Mouse (Mus musculus) heart, embryonic 10.5 days (tissue): ENCODE results near the gene Hmgb1. TPM values are rescaled to one million over a fixed set of nuclear protein-coding genes. Genes with fewer than 3 reads are reported as not detected.

Source experiments
- DNase-seq: peaks from one replicate; pipeline ENCODE4 v3.0.0-alpha.2; 2017; ENCODE audit warnings: low spot score
- H3K27ac ChIP-seq: fragments of 300-500 bp; sonication (generic); 2 replicates; pipeline ENCODE4 v1.5.1; 2016; ENCODE audit warnings: mild to moderate bottlenecking
- H3K27me3 ChIP-seq: fragments of 300-500 bp; sonication (generic); 2 replicates; pipeline ENCODE4 v1.6.1; 2016; ENCODE audit warnings: mild to moderate bottlenecking; ENCODE audit not compliant: poor library complexity, insufficient read depth, severe bottlenecking
- H3K36me3 ChIP-seq: fragments of 300-500 bp; sonication (generic); 2 replicates; pipeline ENCODE4 v1.6.1; 2016; ENCODE audit warnings: mild to moderate bottlenecking, moderate library complexity
- H3K4me1 ChIP-seq: fragments of 300-500 bp; sonication (generic); 2 replicates; pipeline ENCODE4 v1.6.1; 2016; ENCODE audit warnings: mild to moderate bottlenecking
- H3K4me3 ChIP-seq: fragments of 300-500 bp; sonication (generic); 2 replicates; pipeline ENCODE4 v1.5.1; 2016; ENCODE audit warnings: mild to moderate bottlenecking, moderate library complexity
- H3K9me3 ChIP-seq: fragments of 300-500 bp; sonication (generic); 2 replicates; pipeline ENCODE4 v1.6.1; 2016; ENCODE audit warnings: mild to moderate bottlenecking, moderate library complexity
- WGBS: fragments of 180-500 bp; shearing (Covaris S2); methylation state at CpG from one replicate; pipeline ENCODE4 v1.1.7; 2016; 5-methylcytosine and 5-hydroxymethylcytosine counted together
- polyA plus RNA-seq: library from polyadenylated mRNA; unstranded; fragments of >200 nt; fragmentation: Nextera tagmentation; extraction: Ambion mirVana; gene quantifications from 2 replicates; pipeline ENCODE4 v1.2.1, GENCODE M21; 2016

Hmgb1 gene
- polyA plus RNA-seq, 1 experiment from 2014 or later, result 1,068 TPM

DNA sequence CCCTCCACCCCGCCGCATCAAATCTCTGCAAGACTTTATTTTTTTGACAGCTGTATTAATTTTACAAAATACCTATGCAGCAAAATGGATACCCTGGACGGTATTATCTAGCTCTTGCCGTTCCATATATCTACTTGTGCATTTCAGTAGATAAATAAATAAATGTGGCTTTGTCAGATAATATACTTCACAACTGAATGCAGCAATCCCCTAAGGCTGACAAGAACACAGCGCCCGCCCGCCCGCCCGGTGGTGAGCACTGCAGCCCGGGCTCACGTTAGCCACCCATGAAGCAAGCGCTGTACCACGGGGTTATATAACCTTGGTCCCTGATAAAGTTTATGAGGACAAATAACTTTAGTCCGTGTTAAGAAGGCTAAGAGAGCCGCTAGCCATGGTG, 76.1 kb downstream of the Hmgb1 start:
- 85% methylated on average over 15 of the region's 15 CpGs for WGBS

DNA sequence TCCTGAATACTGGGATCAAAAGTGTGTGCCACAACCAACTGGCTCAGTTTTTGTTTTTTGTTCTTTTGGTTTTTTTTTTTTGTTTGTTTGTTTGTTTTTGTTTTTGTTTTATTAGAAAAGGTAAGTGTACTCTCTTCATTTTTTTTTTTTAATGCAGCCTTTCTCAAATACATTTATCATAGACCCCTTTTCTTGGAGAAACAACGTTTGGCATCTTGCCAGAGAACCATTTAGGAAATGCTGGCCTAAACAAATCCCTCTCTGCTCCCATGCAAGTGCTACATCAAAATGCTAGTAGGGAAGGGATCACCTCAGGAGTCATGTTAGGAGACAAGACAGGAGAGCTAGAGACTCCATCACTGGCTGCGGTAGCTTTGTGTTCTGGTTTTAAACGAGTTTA, 76.7 kb downstream of the Hmgb1 start:
- WGBS, result 75% methylated on average over 3 of the region's 3 CpGs
- H3K36me3 ChIP-seq, result no peaks in the 10 kb centered on the region
- no peak overlapping the region for H3K4me3 ChIP-seq
- no peaks in the 10 kb centered on the region for H3K4me1 ChIP-seq
- no peaks in the 10 kb centered on the region for H3K27me3 ChIP-seq
- H3K27ac ChIP-seq, result no peak overlapping the region
- no peak for DNase-seq
- no peaks in the 10 kb centered on the region for H3K9me3 ChIP-seq

More for the DNA sequence above, 76.1 kb downstream of the Hmgb1 start:
- no peaks in the 10 kb centered on the region for H3K36me3 ChIP-seq
- H3K27ac ChIP-seq, result no peak overlapping the region
- no peaks in the 10 kb centered on the region for H3K27me3 ChIP-seq
- no peak overlapping the region for H3K4me3 ChIP-seq
- H3K9me3 ChIP-seq, result no peaks in the 10 kb centered on the region
- no peak for DNase-seq
- no peaks in the 10 kb centered on the region for H3K4me1 ChIP-seq

DNA sequence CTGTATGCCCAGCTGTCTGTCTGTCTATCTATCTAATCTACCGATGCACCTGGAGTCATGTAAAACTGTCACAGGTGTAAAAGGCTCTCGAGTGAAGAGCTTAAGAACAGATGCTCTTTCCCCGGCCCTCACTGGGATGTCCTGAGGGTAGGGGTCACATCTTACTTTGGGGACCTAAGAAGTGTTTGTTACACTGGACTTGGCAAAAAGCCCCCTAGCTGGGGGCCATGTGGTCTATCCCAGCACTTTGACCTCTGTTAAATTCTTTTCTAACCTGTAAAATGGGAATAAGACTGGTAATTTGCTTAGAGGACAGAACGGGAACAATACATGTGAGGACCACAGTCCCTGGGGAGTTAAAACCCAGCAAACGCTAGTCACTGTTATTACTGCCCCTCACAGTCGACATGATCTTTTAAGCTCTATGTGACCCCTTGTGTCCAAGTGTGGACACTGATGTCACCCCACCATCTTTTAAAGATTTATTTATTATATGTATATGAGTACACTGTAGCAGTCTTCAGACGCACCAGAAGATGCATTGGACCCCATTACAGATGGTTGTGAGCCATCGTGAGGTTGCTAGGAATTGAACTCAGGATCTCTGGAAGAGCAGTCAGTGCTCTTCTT, 80.1 kb downstream of the Hmgb1 start:
- no peaks in the 10 kb centered on the region for H3K36me3 ChIP-seq
- no peaks in the 10 kb centered on the region; the same call in 1 of the 2 replicates for H3K9me3 ChIP-seq
- H3K4me1 ChIP-seq, result no peaks in the 10 kb centered on the region
- no peak overlapping the region for H3K27ac ChIP-seq
- 82% methylated on average over 8 of the region's 8 CpGs for WGBS
- no peak overlapping the region for H3K4me3 ChIP-seq
- H3K27me3 ChIP-seq, result no peaks in the 10 kb centered on the region
- DNase-seq, result no peak

DNA sequence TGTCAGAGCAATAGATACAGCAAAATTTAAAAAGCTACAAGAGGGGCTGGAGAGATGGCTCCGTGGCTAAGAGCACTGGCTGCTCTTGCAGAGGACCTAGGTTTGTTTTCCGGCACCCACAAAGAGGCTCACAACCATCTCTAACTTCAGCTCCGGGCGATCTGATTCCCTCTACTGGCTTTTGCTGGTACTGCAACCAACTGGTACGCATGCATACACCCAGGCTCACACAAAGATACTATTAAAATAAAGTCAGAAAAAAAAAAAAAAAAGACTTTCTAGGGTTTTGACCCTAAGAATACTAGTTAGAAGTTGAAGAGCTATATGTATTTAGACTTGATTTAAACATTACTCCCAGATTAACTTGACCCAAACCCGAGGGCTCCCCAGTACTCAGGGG, 82.4 kb downstream of the Hmgb1 start:
- Histone ChIP-seq H3K4me3 (no peak overlapping the region), H3K36me3 (no peaks in the 10 kb centered on the region), H3K27me3 (no peaks in the 10 kb centered on the region; the same call in 1 of the 2 replicates), H3K27ac (no peak overlapping the region), H3K9me3 (no peaks in the 10 kb centered on the region; the same call in 1 of the 2 replicates), H3K4me1 (no peaks in the 10 kb centered on the region)
- DNase-seq, result no peak
- 74% methylated on average over 6 of the region's 6 CpGs for WGBS

DNA sequence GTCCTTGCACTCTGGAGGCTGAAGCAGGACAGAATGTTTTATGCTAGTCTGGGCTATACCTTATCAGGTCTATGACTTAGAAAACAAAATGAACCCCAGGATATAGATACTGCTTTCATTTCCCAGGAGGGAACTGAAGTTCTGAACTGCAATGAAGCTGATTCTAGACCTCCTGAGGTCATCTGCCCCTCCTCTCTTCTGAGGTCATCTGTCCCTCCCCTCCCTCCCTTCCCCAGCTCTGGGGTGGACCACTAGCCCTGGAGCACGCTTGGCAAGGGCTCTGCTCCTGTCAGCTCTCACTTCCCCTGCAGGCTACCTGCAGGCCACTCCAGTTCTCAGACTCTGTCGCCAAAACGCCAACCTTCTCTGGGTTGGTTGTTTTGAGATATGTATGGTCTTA, 84.2 kb downstream of the Hmgb1 start:
- WGBS, result 63% methylated on average over 3 of the region's 3 CpGs
- Histone ChIP-seq H3K27ac (no peak overlapping the region), H3K36me3 (no peaks in the 10 kb centered on the region), H3K4me3 (no peak overlapping the region), H3K4me1 (peaks cover 4% of the 10 kb centered on the region), H3K27me3 (no peaks in the 10 kb centered on the region; the same call in 1 of the 2 replicates), H3K9me3 (no peaks in the 10 kb centered on the region; the same call in 1 of the 2 replicates)
- no peak for DNase-seq

DNA sequence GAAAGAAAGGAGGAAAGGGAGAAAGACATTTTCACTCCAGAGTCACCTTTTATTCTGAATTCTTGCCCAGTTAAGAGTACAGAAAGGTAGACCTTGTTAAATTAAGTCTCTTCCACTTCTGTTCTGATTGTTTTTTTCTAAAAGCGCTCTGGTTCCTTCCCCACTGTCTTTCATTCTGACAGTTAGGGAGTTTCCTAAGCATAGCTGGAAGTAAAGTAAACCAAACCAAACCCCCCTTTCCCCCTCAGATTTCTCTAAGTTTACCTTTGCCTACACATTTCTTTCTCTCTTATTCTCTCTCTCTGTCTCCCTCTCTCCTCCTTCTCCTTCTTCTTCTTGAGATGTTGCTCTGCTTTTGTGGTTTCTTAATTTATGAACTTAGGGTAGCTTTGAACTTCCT, 85.3 kb downstream of the Hmgb1 start:
- Histone ChIP-seq H3K9me3 (no peaks in the 10 kb centered on the region; the same call in 1 of the 2 replicates), H3K27me3 (no peaks in the 10 kb centered on the region; the same call in 1 of the 2 replicates), H3K4me3 (no peak overlapping the region), H3K4me1 (peaks cover 4% of the 10 kb centered on the region), H3K36me3 (no peaks in the 10 kb centered on the region), H3K27ac (no peak overlapping the region)
- 87% methylated on average over 1 of the region's 1 CpGs for WGBS
- DNase-seq, result no peak

DNA sequence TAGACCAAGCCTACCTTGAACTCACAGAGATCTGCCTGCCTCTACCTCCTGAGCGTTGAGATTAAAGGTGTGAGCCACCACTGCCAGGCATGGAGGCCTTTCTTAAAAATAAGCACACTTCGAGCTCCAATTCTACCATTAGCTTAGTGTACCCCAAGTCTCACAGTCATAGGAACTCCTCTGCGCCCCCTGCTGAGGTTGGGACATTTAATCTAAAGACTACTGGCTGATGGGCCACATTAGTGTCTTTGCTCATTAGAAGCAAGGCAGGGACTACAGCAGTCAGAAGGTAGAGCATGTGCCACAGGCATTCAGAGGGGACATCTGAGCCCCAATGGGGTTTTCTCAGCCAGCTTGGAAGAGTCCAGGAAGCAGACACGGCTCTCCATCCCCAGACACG, 86.4 kb downstream of the Hmgb1 start:
- H3K4me3 ChIP-seq, result no peak overlapping the region
- no peaks in the 10 kb centered on the region for H3K36me3 ChIP-seq
- no peak overlapping the region for H3K27ac ChIP-seq
- H3K27me3 ChIP-seq, result no peaks in the 10 kb centered on the region; the same call in 1 of the 2 replicates
- no peak for DNase-seq
- H3K9me3 ChIP-seq, result no peaks in the 10 kb centered on the region; the same call in 1 of the 2 replicates
- WGBS, result 82% methylated on average over 5 of the region's 5 CpGs
- H3K4me1 ChIP-seq, result peaks cover 4% of the 10 kb centered on the region

DNA sequence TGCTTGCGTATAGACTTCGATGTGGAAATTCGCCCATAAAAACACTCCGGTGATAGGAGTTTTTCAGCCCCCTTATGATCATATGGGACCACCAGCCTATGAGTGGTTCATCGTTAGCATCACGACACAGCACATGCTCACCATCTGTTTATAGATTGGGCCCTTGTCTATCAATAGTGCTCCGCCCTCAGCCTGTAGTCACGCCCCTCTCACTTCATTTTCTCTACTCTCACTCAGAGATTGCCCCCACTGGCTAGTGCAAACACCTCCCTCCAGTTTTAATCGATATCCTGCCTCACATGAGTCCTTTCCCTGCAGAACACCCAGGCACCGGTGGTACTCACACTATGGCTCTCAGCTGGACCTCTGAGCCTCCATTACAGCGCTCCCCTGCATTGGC, 88.0 kb downstream of the Hmgb1 start:
- H3K36me3 ChIP-seq, result no peaks in the 10 kb centered on the region

DNA sequence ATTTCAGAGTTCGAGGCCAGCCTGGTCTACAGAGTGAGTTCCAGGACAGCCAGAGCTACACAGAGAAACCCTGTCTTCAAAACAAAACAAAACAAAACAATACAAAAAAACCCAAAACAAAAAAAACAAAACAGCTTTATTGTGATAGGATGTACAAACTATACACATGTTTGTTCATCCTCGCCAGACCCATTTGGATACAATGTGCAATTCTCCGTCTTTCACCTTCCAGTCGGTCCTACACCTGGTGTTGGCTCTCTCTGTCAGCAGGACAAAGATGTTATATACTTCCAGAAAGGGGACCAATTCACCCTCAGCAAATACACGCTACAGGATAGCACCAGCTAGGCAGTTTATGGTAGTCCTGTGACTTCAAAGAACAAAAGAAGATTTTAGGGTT, 91.4 kb downstream of the Hmgb1 start:
- Histone ChIP-seq H3K36me3 (no peaks in the 10 kb centered on the region), H3K27me3 (no peaks in the 10 kb centered on the region; the same call in 1 of the 2 replicates), H3K4me1 (peaks cover 4% of the 10 kb centered on the region), H3K27ac (no peak overlapping the region), H3K9me3 (no peaks in the 10 kb centered on the region), H3K4me3 (no peak overlapping the region)
- no peak for DNase-seq
- WGBS, result 88% methylated on average over 5 of the region's 5 CpGs

More for the DNA sequence above, 88.0 kb downstream of the Hmgb1 start:
- H3K4me3 ChIP-seq, result no peak overlapping the region
- H3K27ac ChIP-seq, result no peak overlapping the region
- peaks cover 4% of the 10 kb centered on the region for H3K4me1 ChIP-seq
- WGBS, result 53% methylated on average over 11 of the region's 11 CpGs
- H3K27me3 ChIP-seq, result no peaks in the 10 kb centered on the region; the same call in 1 of the 2 replicates
- no peaks in the 10 kb centered on the region for H3K9me3 ChIP-seq
- no peak for DNase-seq

DNA sequence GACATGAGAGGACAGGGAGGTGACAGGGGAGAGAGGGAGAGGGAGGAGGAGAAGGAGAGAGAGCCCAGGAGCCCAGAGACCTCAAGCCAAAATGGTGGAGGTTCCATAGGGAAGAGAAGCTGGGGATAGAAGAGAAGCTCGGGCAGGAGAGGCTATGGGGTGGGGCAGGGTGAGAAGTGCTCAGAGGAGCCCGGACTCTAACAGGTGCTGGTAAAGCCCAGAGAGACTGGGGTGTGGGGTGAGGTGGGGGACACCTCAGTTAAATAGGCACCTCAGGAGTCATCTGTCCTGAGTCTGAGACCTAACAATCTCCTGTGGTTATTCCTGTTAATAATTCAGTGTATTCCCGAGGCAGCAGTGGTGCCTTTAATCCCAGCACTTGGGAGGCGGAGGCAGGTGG, 91.8 kb downstream of the Hmgb1 start:
- H3K9me3 ChIP-seq, result no peaks in the 10 kb centered on the region
- no peaks in the 10 kb centered on the region for H3K36me3 ChIP-seq
- 77% methylated on average over 4 of the region's 4 CpGs for WGBS
- H3K4me1 ChIP-seq, result peaks cover 4% of the 10 kb centered on the region
- H3K4me3 ChIP-seq, result no peak overlapping the region
- H3K27ac ChIP-seq, result no peak overlapping the region
- no peak for DNase-seq
- H3K27me3 ChIP-seq, result no peaks in the 10 kb centered on the region

DNA sequence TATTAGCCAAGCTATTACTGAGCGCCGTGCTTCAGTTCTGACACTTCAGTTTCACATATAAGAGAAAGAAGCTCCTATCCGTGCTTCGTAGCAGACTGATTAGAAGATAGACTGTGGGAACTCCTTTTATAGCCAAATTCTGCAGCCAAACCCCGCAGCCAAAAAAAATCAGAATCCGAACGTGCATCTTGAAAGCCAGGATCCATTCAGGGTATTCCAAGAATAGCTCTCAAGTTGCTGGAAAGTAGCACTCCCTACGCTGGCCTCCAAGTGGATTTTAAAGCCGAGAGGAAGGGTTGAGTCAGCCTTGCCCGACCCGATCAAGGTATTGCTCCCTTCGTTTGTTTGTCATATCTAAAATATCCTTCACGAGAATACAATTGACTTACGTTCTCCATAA, 93.0 kb downstream of the Hmgb1 start:
- H3K4me3 ChIP-seq, result no peak overlapping the region
- no peaks in the 10 kb centered on the region for H3K36me3 ChIP-seq
- no peaks in the 10 kb centered on the region for H3K27me3 ChIP-seq
- WGBS, result 69% methylated on average over 14 of the region's 14 CpGs
- DNase-seq, result no peak
- peaks cover under 1% of the 10 kb centered on the region; the same call in 1 of the 2 replicates for H3K4me1 ChIP-seq
- H3K9me3 ChIP-seq, result no peaks in the 10 kb centered on the region
- no peak overlapping the region for H3K27ac ChIP-seq

DNA sequence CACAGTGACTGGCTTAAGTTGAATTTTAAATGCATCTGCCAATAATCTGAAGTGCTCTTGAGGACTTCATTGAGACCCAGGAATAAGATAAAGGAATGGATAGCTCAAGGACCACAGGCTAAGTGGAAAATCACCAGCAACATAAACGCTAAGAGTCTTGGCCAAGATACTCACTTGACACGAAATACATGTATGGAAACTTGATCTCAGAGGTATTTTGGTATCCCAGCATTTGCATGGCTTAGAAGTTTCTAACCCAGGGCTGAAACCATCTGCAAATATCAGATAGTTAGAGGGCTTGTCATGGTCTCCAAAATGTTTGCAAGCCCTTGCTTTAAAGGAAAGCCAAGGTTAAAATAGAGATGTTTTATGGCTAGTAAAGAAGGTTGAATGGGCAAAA, 94.4 kb downstream of the Hmgb1 start:
- Histone ChIP-seq H3K27me3 (no peaks in the 10 kb centered on the region), H3K27ac (no peak overlapping the region), H3K36me3 (no peaks in the 10 kb centered on the region), H3K4me3 (no peak overlapping the region), H3K4me1 (no peaks in the 10 kb centered on the region; the same call in 1 of the 2 replicates), H3K9me3 (no peaks in the 10 kb centered on the region)
- WGBS, result 74% methylated on average over 2 of the region's 2 CpGs
- no peak for DNase-seq

DNA sequence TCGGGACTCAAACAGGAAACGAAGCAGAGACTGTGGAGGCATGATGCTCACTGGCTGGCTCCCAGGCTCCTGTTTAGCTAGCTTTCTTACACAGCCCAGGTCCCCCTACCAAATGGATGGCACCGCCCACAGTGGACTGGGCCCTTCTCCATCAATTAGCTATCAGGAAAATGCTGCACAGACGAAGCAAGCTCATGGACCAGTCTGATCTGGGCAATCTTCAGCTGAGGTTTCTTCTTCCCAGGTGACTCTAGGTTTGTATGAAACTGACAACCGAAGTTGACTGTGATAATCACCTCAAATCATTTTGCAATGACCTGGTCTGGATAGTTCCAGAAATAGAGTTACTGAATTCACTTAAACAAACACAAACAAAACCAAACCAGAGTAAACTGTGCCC, 94.8 kb downstream of the Hmgb1 start:
- no peaks in the 10 kb centered on the region for H3K36me3 ChIP-seq
- no peak overlapping the region for H3K27ac ChIP-seq
- 84% methylated on average over 5 of the region's 5 CpGs for WGBS
- no peaks in the 10 kb centered on the region for H3K27me3 ChIP-seq
- H3K4me3 ChIP-seq, result no peak overlapping the region
- no peak for DNase-seq
- no peaks in the 10 kb centered on the region for H3K9me3 ChIP-seq
- H3K4me1 ChIP-seq, result no peaks in the 10 kb centered on the region; the same call in 1 of the 2 replicates

DNA sequence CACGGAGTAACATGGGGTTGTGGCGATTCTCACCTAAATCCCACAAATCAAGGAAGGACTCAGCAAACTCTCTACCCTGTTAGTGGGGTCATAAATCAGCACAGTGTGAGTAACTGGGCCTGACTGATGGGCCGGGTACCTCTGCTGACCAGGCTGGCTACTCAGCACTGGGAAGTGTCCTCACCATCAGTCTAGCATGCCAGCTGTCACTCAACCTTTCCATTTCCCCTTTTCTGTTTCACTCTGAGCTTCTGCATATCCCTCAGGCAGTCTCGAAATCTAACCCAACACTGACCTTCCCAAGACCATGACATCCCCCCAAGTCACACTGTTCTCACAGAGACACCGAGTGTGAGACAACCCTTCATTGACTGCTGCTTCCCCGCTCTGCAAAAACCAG, 95.4 kb downstream of the Hmgb1 start:
- DNase-seq, result no peak
- Histone ChIP-seq H3K27ac (no peak overlapping the region), H3K36me3 (no peaks in the 10 kb centered on the region), H3K27me3 (no peaks in the 10 kb centered on the region), H3K4me3 (no peak overlapping the region), H3K9me3 (no peaks in the 10 kb centered on the region), H3K4me1 (no peaks in the 10 kb centered on the region; the same call in 1 of the 2 replicates)
- WGBS, result 83% methylated on average over 6 of the region's 6 CpGs
